Mouse (Mus musculus) liver, adult 2 months (tissue): Measurements from ENCODE around the gene Scn8a. TPM values are rescaled to one million over a fixed set of nuclear protein-coding genes. Genes with fewer than 3 reads are reported as not detected.

ENCODE experiments used
- DNase-seq: peaks from one replicate; pipeline ENCODE4 v3.0.0-alpha.2; 2011; ENCODE audit warnings: low read depth, low spot score; ENCODE audit errors: extremely low read depth
- H3K27ac ChIP-seq: fragments of 200-500 bp; replicated peaks from 2 replicates; pipeline ENCODE4 v1.5.1; 2012; ENCODE audit warnings: low read depth, mild to moderate bottlenecking, control low read depth, inconsistent platforms, low read length; ENCODE audit not compliant: insufficient read depth
- H3K27me3 ChIP-seq: fragments of 200-500 bp; 2 replicates; pipeline ENCODE4 v1.6.1; 2012; ENCODE audit warnings: mild to moderate bottlenecking, moderate library complexity, low read length, inconsistent platforms; ENCODE audit not compliant: control insufficient read depth, insufficient read depth
- H3K36me3 ChIP-seq: fragments of 200-500 bp; 2 replicates; pipeline ENCODE4 v1.6.1; 2012; ENCODE audit warnings: low read length, inconsistent platforms; ENCODE audit not compliant: control insufficient read depth, insufficient read depth
- H3K4me1 ChIP-seq: fragments of 200-500 bp; 2 replicates; pipeline ENCODE4 v1.6.1; 2011; ENCODE audit warnings: low read length; ENCODE audit not compliant: control insufficient read depth, insufficient read depth
- H3K4me3 ChIP-seq: fragments of 200-500 bp; 2 replicates; pipeline ENCODE4 v1.5.1; 2011; ENCODE audit warnings: low read depth, mild to moderate bottlenecking, control low read depth, low read length, moderate library complexity; ENCODE audit not compliant: insufficient read depth
- H3K79me2 ChIP-seq: fragments of 200-500 bp; 2 replicates; pipeline ENCODE4 v1.6.1; 2012; ENCODE audit warnings: inconsistent platforms, mild to moderate bottlenecking, low read length, moderate library complexity; ENCODE audit not compliant: control insufficient read depth, insufficient read depth
- H3K9ac ChIP-seq: fragments of 200-500 bp; 2 replicates; pipeline ENCODE4 v1.6.1; 2012; ENCODE audit warnings: low read depth, mild to moderate bottlenecking, control low read depth, inconsistent platforms, low read length
- CTCF ChIP-seq: fragments of 200-500 bp; IDR thresholded peaks from 2 replicates; pipeline ENCODE4 v1.5.1; 2011; ENCODE audit warnings: low read depth, low read length, control low read depth
- POLR2A ChIP-seq: fragments of 200-500 bp; IDR thresholded peaks from 2 replicates; pipeline ENCODE4 v1.6.1; 2011; ENCODE audit warnings: low read length, control low read depth; ENCODE audit not compliant: insufficient read depth; ENCODE audit errors: extremely low read depth
- WGBS: fragments of 180-500 bp; shearing (Covaris S2); methylation state at CpG from one replicate; pipeline ENCODE4 v1.1.7; 2018; 5-methylcytosine and 5-hydroxymethylcytosine counted together
- polyA plus RNA-seq: library from polyadenylated mRNA; depleted of rRNA; stranded (reverse); fragments of >200 nt; gene quantifications from 2 replicates; pipeline ENCODE4 v1.2.3, GENCODE M21; 2012; rRNA removed
- total RNA-seq: library from RNA; depleted of rRNA; stranded (reverse); fragments of >200 nt; gene quantifications from 2 replicates; pipeline ENCODE4 v1.2.3, GENCODE M21; 2014; rRNA removed

The Scn8a gene
- total and polyA plus RNA-seq, 2 experiments, result 0.07 to 1.4 TPM

- Histone ChIP-seq H3K27ac (no peak overlapping the region), H3K4me1 (peaks cover 14% of the 10 kb centered on the region), H3K79me2 (no peaks in the 10 kb centered on the region), H3K4me3 (no peak overlapping the region), H3K36me3 (no peaks in the 10 kb centered on the region), H3K9ac (no peak overlapping the region), H3K27me3 (no peaks in the 10 kb centered on the region)
- TF ChIP-seq POLR2A, result no peak
- TF ChIP-seq CTCF, result no peak
- 97% methylated on average over 8 of the region's 8 CpGs for WGBS
- DNase-seq, result no peak
Observed at GRCm38 (mm10) chr15:101091551-101091950, 221.9 kb downstream of the Scn8a start.

DNA sequence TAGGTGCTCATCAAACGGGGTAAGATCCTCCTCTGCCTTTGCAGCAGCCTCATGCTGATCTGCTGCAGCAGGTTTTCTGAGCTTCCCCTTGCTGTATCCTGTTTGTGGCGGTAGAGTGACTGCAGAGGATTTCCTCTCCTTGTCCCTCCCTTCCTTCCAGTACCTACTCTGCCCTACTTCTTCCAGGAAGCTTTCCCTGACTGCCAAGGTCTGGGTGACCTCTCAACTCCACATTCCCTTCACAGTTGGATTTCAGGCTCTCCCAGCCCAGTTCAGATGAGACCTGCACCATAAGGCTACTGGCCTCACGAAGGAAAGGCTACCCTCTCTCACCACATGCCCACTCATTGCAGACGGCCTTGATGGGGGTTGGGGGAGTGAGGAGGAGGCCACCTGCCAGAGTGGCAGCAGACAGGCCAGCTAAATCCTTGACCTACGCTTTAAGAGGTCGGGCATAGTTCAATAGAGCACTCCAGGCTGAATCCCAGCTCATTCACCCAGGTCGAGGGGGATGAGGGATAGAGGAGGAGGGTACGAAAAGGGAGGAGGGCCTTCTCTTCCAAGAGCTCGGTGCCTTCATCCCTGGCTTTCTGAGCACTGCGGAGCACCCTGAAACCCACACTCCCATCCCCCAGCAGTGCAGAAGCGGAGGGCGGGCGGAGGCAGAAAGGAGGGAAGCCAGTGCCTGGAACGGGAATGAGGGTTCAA lies 222.6 kb downstream of the Scn8a start:
- Histone ChIP-seq H3K36me3 (no peaks in the 10 kb centered on the region), H3K4me1 (peaks cover 11% of the 10 kb centered on the region), H3K27me3 (no peaks in the 10 kb centered on the region), H3K9ac (no peak overlapping the region), H3K79me2 (no peaks in the 10 kb centered on the region), H3K27ac (no peak overlapping the region), H3K4me3 (no peak overlapping the region)
- 42% methylated on average over 14 of the region's 14 CpGs for WGBS
- TF ChIP-seq CTCF, result no peak
- TF ChIP-seq POLR2A, result no peak
- peak; percentile 65 for DNase-seq

DNA sequence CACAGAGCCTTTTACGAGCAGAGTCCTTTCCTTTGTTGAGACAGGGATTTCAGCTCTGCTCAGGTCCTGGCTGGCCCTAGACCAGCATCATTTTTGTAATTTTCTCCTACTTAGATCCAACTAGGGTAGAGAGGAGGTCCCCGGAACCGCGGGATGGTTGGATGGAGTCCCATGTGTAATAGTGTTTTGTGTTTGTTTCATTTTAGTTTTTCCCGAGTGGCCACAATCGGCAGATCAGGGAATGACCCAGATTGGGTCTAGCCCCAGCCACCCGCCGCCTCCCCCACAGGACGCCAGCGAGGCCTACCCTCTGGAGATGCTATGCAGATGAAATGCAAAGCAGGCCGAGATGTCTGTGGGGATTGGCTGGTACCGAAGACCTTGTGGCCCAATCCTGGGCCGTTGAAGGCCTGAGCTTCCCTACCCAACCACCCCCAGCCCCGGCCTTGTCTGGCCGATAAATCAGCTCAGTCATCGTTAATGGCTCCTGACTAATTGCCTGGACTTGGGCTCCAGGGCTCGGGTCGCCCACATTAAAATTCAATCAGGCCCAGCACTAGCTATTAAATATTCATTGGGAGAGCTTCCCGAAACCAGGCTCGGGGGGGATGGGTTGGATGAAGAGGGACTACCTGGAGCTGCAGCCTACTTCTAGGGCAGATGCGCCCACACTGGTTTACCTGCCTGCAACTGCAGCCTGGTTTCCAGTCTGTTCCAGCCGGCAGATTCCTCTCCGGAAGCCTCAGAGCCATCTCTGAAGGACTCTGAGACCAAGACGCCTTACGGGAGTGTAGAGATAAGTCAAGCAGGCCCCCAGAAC lies 223.4 kb downstream of the Scn8a start:
- peaks cover 11% of the 10 kb centered on the region for H3K4me1 ChIP-seq
- H3K36me3 ChIP-seq, result no peaks in the 10 kb centered on the region
- no peak overlapping the region for H3K27ac ChIP-seq
- H3K4me3 ChIP-seq, result no peak overlapping the region
- H3K9ac ChIP-seq, result no peak overlapping the region
- WGBS, result 59% methylated on average over 25 of the region's 25 CpGs
- peak; percentile 52 for DNase-seq
- no peak for TF ChIP-seq CTCF
- no peak for TF ChIP-seq POLR2A
- no peaks in the 10 kb centered on the region for H3K27me3 ChIP-seq
- H3K79me2 ChIP-seq, result no peaks in the 10 kb centered on the region

DNA sequence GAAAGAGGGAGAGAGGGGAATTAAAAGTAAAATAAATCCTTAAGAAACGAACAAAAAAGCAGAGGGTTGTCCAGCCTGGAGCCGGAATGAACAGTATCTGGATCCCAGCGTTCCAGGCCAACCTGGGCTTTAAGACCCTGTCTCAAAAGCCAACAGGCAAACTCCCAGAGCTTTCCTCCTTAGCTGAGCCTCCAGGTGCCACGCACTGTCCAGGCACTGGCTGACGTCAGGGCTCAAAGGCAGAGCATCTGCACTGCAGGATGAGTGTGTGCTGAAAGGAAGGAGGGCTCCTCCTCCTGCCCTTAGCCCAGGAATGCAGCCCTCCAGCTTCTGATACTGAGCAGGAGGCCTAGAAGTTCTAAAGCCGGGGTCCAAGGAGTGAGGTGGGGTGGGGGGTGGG lies 224.3 kb downstream of the Scn8a start:
- DNase-seq, result no peak
- Histone ChIP-seq H3K4me3 (no peak overlapping the region), H3K27me3 (no peaks in the 10 kb centered on the region), H3K9ac (no peak overlapping the region), H3K27ac (no peak overlapping the region), H3K36me3 (no peaks in the 10 kb centered on the region), H3K4me1 (peaks cover 11% of the 10 kb centered on the region), H3K79me2 (no peaks in the 10 kb centered on the region)
- TF ChIP-seq POLR2A, result no peak
- TF ChIP-seq CTCF, result no peak
- WGBS, result 95% methylated on average over 6 of the region's 6 CpGs

DNA sequence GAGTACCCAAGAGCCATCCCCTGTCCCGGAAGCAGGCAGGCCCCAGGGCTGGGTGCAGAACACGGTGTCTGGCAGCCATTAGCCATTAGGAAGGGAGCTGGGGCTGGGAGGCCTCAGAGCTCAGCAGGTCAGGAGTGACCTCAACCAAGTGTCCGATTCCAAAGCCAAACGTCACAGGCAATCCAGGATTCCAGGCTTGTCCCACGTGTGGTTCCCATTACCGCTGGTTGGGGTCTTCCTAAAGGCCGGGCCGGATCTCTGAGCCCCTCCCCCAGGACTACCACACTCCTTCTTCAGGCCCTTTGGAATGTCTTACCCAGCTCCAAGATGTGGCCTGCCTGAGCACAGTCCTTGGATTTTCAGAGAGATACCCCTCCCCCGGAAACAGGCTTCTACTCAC lies 225.3 kb downstream of the Scn8a start:
- WGBS, result 88% methylated on average over 9 of the region's 9 CpGs
- H3K36me3 ChIP-seq, result no peaks in the 10 kb centered on the region
- no peak for TF ChIP-seq CTCF
- TF ChIP-seq POLR2A, result no peak
- no peak overlapping the region for H3K4me3 ChIP-seq
- no peak overlapping the region for H3K27ac ChIP-seq
- no peak for DNase-seq
- H3K79me2 ChIP-seq, result no peaks in the 10 kb centered on the region
- no peaks in the 10 kb centered on the region for H3K27me3 ChIP-seq
- H3K4me1 ChIP-seq, result peaks cover 11% of the 10 kb centered on the region
- no peak overlapping the region for H3K9ac ChIP-seq

- H3K36me3 ChIP-seq, result no peaks in the 10 kb centered on the region
- H3K27ac ChIP-seq, result no peak overlapping the region
- H3K4me1 ChIP-seq, result peaks cover 11% of the 10 kb centered on the region
- TF ChIP-seq CTCF (no peak), POLR2A (no peak)
- WGBS, result 60% methylated on average over 3 of the region's 3 CpGs
- DNase-seq, result no peak
- H3K27me3 ChIP-seq, result no peaks in the 10 kb centered on the region
- no peak overlapping the region for H3K4me3 ChIP-seq
- H3K9ac ChIP-seq, result no peak overlapping the region
- no peaks in the 10 kb centered on the region for H3K79me2 ChIP-seq
Observed at GRCm38 (mm10) chr15:101095392-101095791, 225.7 kb downstream of the Scn8a start.

Other genes with a start within 250 kb of the Scn8a start
- gene Smagp, start 232.9 kb upstream of the Scn8a start, total RNA-seq, result 13.0 and 14.9 TPM in 2 replicates
- gene Smagp, start 232.9 kb upstream of the Scn8a start, polyA plus RNA-seq, result 57.0 and 80.1 TPM in 2 replicates
- 1.0 and 4.0 TPM in 2 replicates for gene Bin2, start 200.3 kb upstream of the Scn8a start, total RNA-seq
- gene Bin2, start 200.3 kb upstream of the Scn8a start, polyA plus RNA-seq, result 1.4 and 4.0 TPM in 2 replicates
- gene Cela1, start 181.9 kb upstream of the Scn8a start, total RNA-seq, result 54.6 and 199 TPM in 2 replicates
- 58.3 and 69.1 TPM in 2 replicates for gene Cela1, start 181.9 kb upstream of the Scn8a start, polyA plus RNA-seq
- gene Galnt6, start 140.5 kb upstream of the Scn8a start, total RNA-seq, result 0.46 and 0.87 TPM in 2 replicates
- 0.20 and 0.42 TPM in 2 replicates for gene Galnt6, start 140.5 kb upstream of the Scn8a start, polyA plus RNA-seq
- gene Slc4a8, start 108.1 kb upstream of the Scn8a start, total RNA-seq, result 0.18 and 1.1 TPM in 2 replicates
- 0.16 and 0.29 TPM in 2 replicates for gene Slc4a8, start 108.1 kb upstream of the Scn8a start, polyA plus RNA-seq
- gene Gm47841, start 177.5 kb downstream of the Scn8a start, total RNA-seq, result not detected in 2 replicates
- not detected in 2 replicates for gene Gm47841, start 177.5 kb downstream of the Scn8a start, polyA plus RNA-seq
- 1.8 and 2.3 TPM in 2 replicates for gene Fignl2, start 208.7 kb downstream of the Scn8a start, total RNA-seq
- gene Fignl2, start 208.7 kb downstream of the Scn8a start, polyA plus RNA-seq, result 6.4 and 6.9 TPM in 2 replicates
- not detected in 2 replicates for gene Ankrd33, start 245.9 kb downstream of the Scn8a start, total RNA-seq
- gene Ankrd33, start 245.9 kb downstream of the Scn8a start, polyA plus RNA-seq, result not detected in 2 replicates